Mouse (Mus musculus) liver, embryonic 14.5 days (tissue): ENCODE results near the gene Vps26c.

Experiments used
- CTCF ChIP-seq: IDR thresholded peaks from 2 replicates; pipeline ENCODE4 v1.5.1; 2016; ENCODE audit warnings: antibody characterized with exemption, low read depth, control low read depth
- EP300 ChIP-seq: IDR thresholded peaks from 2 replicates; pipeline ENCODE4 v1.6.1; 2016; ENCODE audit warnings: antibody characterized with exemption, low read depth

- no peak for TF ChIP-seq CTCF
- TF ChIP-seq EP300 = no peak
Observed at GRCm38 (mm10) chr16:94451545-94452488, 74.8 kb downstream of the Vps26c start.
